Mouse (Mus musculus) stomach, postnatal 0 days (tissue): Measurements from ENCODE around the gene Rasgef1b.

Experiments used
- CTCF ChIP-seq: IDR thresholded peaks from 2 replicates; pipeline ENCODE4 v1.5.1; 2016; ENCODE audit warnings: antibody characterized with exemption, low read depth, mild to moderate bottlenecking, moderate library complexity
- EP300 ChIP-seq: optimal IDR thresholded peaks from 2 replicates; pipeline ENCODE3; 2016; ENCODE audit warnings: antibody characterized with exemption

DNA sequence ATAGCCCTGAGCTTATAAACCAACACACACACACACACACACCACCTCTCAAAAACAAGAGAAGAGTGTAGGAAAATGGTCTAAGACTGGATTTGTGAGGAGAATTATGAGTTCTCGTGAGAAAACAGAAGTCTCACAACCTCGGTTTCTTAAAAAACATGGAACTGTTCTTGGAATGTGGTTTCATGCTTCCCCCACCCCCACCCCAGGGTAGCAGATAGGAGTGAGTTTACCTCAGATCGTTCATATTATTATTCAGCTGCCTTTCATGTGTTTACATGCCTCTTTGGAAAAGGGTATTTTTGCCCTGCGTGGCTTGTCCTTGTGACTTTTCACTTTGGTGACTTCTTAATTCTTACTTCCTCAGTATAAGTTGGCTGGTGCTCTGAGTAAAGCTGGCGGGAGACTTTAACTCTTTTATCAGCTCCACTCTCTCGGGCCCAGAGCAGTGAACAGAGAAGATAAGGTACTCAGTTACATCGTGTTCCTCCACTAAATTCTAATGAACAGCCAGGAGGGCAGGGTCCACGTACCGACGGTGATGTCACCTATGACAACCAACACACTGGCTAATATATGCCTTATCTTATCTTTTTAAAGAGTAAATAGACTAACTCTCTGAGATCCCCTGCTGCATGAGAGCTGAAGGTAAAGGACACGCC lies 96.1 kb downstream of the Rasgef1b start:
- no peak for TF ChIP-seq CTCF
- TF ChIP-seq EP300, result no peak
